Mouse (Mus musculus) cerebellum, adult 18-20 months (tissue): ENCODE data around the gene Rln3.

ENCODE experiments used
- DNase-seq, 2 experiments: peaks; one replicate each; pipeline ENCODE4 v3.0.0; 2021

Gene Rln3

GRCm38 (mm10) chr8:84044900-84045299 is at the start of gene Rln3:
TSS of gene Rln3 (minus strand) at chr8:84045000.
- DNase-seq = no peak

- DNase-seq = no peak
Observed at GRCm38 (mm10) chr8:84090585-84090984, 45.8 kb upstream of the Rln3 start.

GRCm38 (mm10) chr8:84089277-84089676 is 44.5 kb upstream of the Rln3 start:
- DNase-seq = no peak

GRCm38 (mm10) chr8:84087821-84088220 is 43.0 kb upstream of the Rln3 start:
- no peak for DNase-seq

- DNase-seq = no peak
Observed at GRCm38 (mm10) chr8:84087156-84087555, 42.4 kb upstream of the Rln3 start.

GRCm38 (mm10) chr8:84084341-84085115 is 39.7 kb upstream of the Rln3 start:
- no peak for DNase-seq

- no peak for DNase-seq
Observed at GRCm38 (mm10) chr8:84083829-84084241, 39.0 kb upstream of the Rln3 start.

GRCm38 (mm10) chr8:84079206-84079605 is 34.4 kb upstream of the Rln3 start:
- DNase-seq = no peak

- no peak for DNase-seq
Observed at GRCm38 (mm10) chr8:84076849-84077248, 32.0 kb upstream of the Rln3 start.

GRCm38 (mm10) chr8:84076412-84076811 is 31.6 kb upstream of the Rln3 start:
- DNase-seq = peak in 1 of 2 experiments; percentile 1

- peak in 1 of 2 experiments; percentile 5 for DNase-seq
Observed at GRCm38 (mm10) chr8:84073230-84073976, 28.6 kb upstream of the Rln3 start.

GRCm38 (mm10) chr8:84072321-84072720 is 27.5 kb upstream of the Rln3 start:
- DNase-seq = peak in 1 of 2 experiments; percentile 9

- peak in 1 of 2 experiments; percentile 4 for DNase-seq
Observed at GRCm38 (mm10) chr8:84071921-84072320, 27.1 kb upstream of the Rln3 start.

GRCm38 (mm10) chr8:84070667-84071066 is 25.9 kb upstream of the Rln3 start:
- DNase-seq = peak; percentile 24 to 37

- DNase-seq = peak in 1 of 2 experiments; percentile 3
Observed at GRCm38 (mm10) chr8:84070241-84070640, 25.4 kb upstream of the Rln3 start.

GRCm38 (mm10) chr8:84069750-84070149 is 24.9 kb upstream of the Rln3 start:
- DNase-seq = peak in 1 of 2 experiments; percentile 11

- DNase-seq = peak in 1 of 2 experiments; percentile 1
Observed at GRCm38 (mm10) chr8:84069169-84069568, 24.4 kb upstream of the Rln3 start.

GRCm38 (mm10) chr8:84068316-84069035 is 23.7 kb upstream of the Rln3 start:
- peak in 1 of 2 experiments; percentile 3 for DNase-seq

- DNase-seq = peak in 1 of 2 experiments; percentile 10
Observed at GRCm38 (mm10) chr8:84067911-84068310, 23.1 kb upstream of the Rln3 start.

GRCm38 (mm10) chr8:84067047-84067573 is 22.3 kb upstream of the Rln3 start:
- peak; percentile 92 to 97 for DNase-seq

- peak; percentile 96 to 100 for DNase-seq
Observed at GRCm38 (mm10) chr8:84066291-84066930, 21.6 kb upstream of the Rln3 start, which contains the start of gene Rfx1. TSS of gene Rfx1 (plus strand) at chr8:84066834.

- no peak for DNase-seq
Observed at GRCm38 (mm10) chr8:84065457-84066072, 20.8 kb upstream of the Rln3 start.
